Mouse (Mus musculus) MEL (cell line): ENCODE data around the gene Cdk14. TPM values are rescaled to one million over a fixed set of nuclear protein-coding genes. Genes with fewer than 3 reads are reported as not detected.

Source experiments
- DNase-seq: peaks from one replicate; pipeline ENCODE4 v3.0.0; 2011; ENCODE audit warnings: low read depth, low spot score
- H3K27ac ChIP-seq: 2 replicates; pipeline ENCODE4 v1.5.1; 2012; ENCODE audit warnings: low read depth, mild to moderate bottlenecking, control low read depth, low read length, moderate library complexity; ENCODE audit not compliant: control insufficient read depth
- H3K27me3 ChIP-seq, 2 experiments: fragments of 150-350 bp in 1 of 2; sonication (generic) in 1 of 2; 2 replicates each; pipeline ENCODE4 v1.6.1; 2012; ENCODE audit warnings: low read length in 2 of 2, mild to moderate bottlenecking in 2 of 2, improper control_type of control experiment in 1 of 2, moderate library complexity in 1 of 2; ENCODE audit not compliant: insufficient read depth in 2 of 2, control insufficient read depth in 1 of 2
- H3K36me3 ChIP-seq, 2 experiments: 2 replicates each; pipeline ENCODE4 v1.6.1; 2012 to 2014; ENCODE audit warnings: low read length in 2 of 2, improper control_type of control experiment in 1 of 2, inconsistent platforms in 1 of 2, mild to moderate bottlenecking in 1 of 2; ENCODE audit not compliant: insufficient read depth in 2 of 2, control insufficient read depth in 1 of 2
- H3K4me1 ChIP-seq, 2 experiments: fragments of 150-350 bp in 1 of 2; sonication (generic) in 1 of 2; 2 replicates each; pipeline ENCODE4 v1.6.1; 2012; ENCODE audit warnings: low read length in 2 of 2, improper control_type of control experiment in 1 of 2, mild to moderate bottlenecking in 1 of 2; ENCODE audit not compliant: insufficient read depth in 2 of 2, control insufficient read depth in 1 of 2
- H3K4me3 ChIP-seq, 2 experiments: fragments of 150-350 bp in 1 of 2; sonication (generic) in 1 of 2; 2 replicates each; pipeline ENCODE4 v1.5.1; 2012; ENCODE audit warnings: low read depth in 2 of 2, low read length in 2 of 2, mild to moderate bottlenecking in 2 of 2, moderate library complexity in 2 of 2, control low read depth in 1 of 2, improper control_type of control experiment in 1 of 2; ENCODE audit not compliant: control insufficient read depth in 1 of 2, insufficient read depth in 1 of 2
- H3K79me2 ChIP-seq: 2 replicates; pipeline ENCODE4 v1.6.1; 2012; ENCODE audit warnings: mild to moderate bottlenecking, low read length, moderate library complexity; ENCODE audit not compliant: control insufficient read depth, poor library complexity, insufficient read depth
- H3K9ac ChIP-seq: 2 replicates; pipeline ENCODE4 v1.6.1; 2012; ENCODE audit warnings: low read depth, mild to moderate bottlenecking, control low read depth, low read length, moderate library complexity; ENCODE audit not compliant: control insufficient read depth, poor library complexity, severe bottlenecking
- H3K9me3 ChIP-seq: fragments of 150-350 bp; sonication (generic); replicated peaks from 2 replicates; pipeline ENCODE4 v1.6.1; 2012; ENCODE audit warnings: mild to moderate bottlenecking, low read length, improper control_type of control experiment, moderate library complexity; ENCODE audit not compliant: insufficient read depth
- BHLHE40 ChIP-seq: IDR thresholded peaks from 2 replicates; pipeline ENCODE4 v1.6.1; 2012; ENCODE audit warnings: low read depth, mild to moderate bottlenecking, inconsistent platforms, low read length, improper control_type of control experiment, borderline replicate concordance
- CHD1 ChIP-seq: IDR thresholded peaks from 2 replicates; pipeline ENCODE4 v1.6.1; 2012; ENCODE audit warnings: low read depth, mild to moderate bottlenecking, inconsistent platforms, low read length, improper control_type of control experiment
- CHD2 ChIP-seq: IDR thresholded peaks from 2 replicates; pipeline ENCODE4 v1.6.1; 2011; ENCODE audit warnings: low read length, improper control_type of control experiment
- E2F4 ChIP-seq: IDR thresholded peaks from 2 replicates; pipeline ENCODE4 v1.6.1; 2011; ENCODE audit warnings: low read depth, low read length, improper control_type of control experiment, borderline replicate concordance
- EP300 ChIP-seq, 2 experiments: IDR thresholded peaks; 2 replicates each; pipeline ENCODE4 v1.6.1; 2011; ENCODE audit warnings: improper control_type of control experiment in 2 of 2, low read length in 2 of 2, low read depth in 1 of 2, mild to moderate bottlenecking in 1 of 2
- ETS1 ChIP-seq: IDR thresholded peaks from 2 replicates; pipeline ENCODE4 v1.6.1; 2012; ENCODE audit warnings: low read depth, mild to moderate bottlenecking, inconsistent platforms, low read length, improper control_type of control experiment, moderate library complexity
- GABPA ChIP-seq: IDR thresholded peaks from 2 replicates; pipeline ENCODE4 v1.6.1; 2012; ENCODE audit warnings: low read depth, mild to moderate bottlenecking, inconsistent platforms, low read length, improper control_type of control experiment, moderate library complexity
- GATA1 ChIP-seq: IDR thresholded peaks from 2 replicates; pipeline ENCODE4 v1.6.1; 2011; ENCODE audit warnings: low read depth, low read length, improper control_type of control experiment
- JUND ChIP-seq: IDR thresholded peaks from 2 replicates; pipeline ENCODE4 v1.6.1; 2011; ENCODE audit warnings: low read depth, mild to moderate bottlenecking, improper control_type of control experiment, low read length
- KAT2A ChIP-seq: conservative IDR thresholded peaks from 2 replicates; pipeline ENCODE4 v1.6.1; 2012; ENCODE audit warnings: low read depth, low read length, improper control_type of control experiment, inconsistent platforms
- MAFK ChIP-seq: IDR thresholded peaks from 2 replicates; pipeline ENCODE4 v1.6.1; 2011; ENCODE audit warnings: low read depth, mild to moderate bottlenecking, low read length, improper control_type of control experiment, borderline replicate concordance
- MAZ ChIP-seq: IDR thresholded peaks from 2 replicates; pipeline ENCODE4 v1.6.1; 2012; ENCODE audit warnings: low read depth, mild to moderate bottlenecking, inconsistent platforms, low read length, improper control_type of control experiment
- MXI1 ChIP-seq: IDR thresholded peaks from 2 replicates; pipeline ENCODE4 v1.6.1; 2011; ENCODE audit warnings: mild to moderate bottlenecking, low read depth, low read length, improper control_type of control experiment
- MYB ChIP-seq: IDR thresholded peaks from 2 replicates; pipeline ENCODE4 v1.6.1; 2011; ENCODE audit warnings: mild to moderate bottlenecking, low read depth, low read length, improper control_type of control experiment
- MYC ChIP-seq: IDR thresholded peaks from 2 replicates; pipeline ENCODE4 v1.6.1; 2011; ENCODE audit warnings: low read depth, mild to moderate bottlenecking, low read length, improper control_type of control experiment, moderate library complexity
- NRF1 ChIP-seq: IDR thresholded peaks from 2 replicates; pipeline ENCODE4 v1.6.1; 2014; ENCODE audit warnings: low read depth, mild to moderate bottlenecking, inconsistent platforms, low read length, improper control_type of control experiment, moderate library complexity; ENCODE audit not compliant: poor library complexity, insufficient read depth, severe bottlenecking
- POLR2A ChIP-seq, 2 experiments: IDR thresholded peaks; 2 replicates each; pipeline ENCODE4 v1.6.1; 2011 to 2012; ENCODE audit warnings: low read length in 2 of 2, mild to moderate bottlenecking in 2 of 2, control low read depth in 1 of 2, improper control_type of control experiment in 1 of 2, low read depth in 1 of 2, moderate library complexity in 1 of 2; ENCODE audit not compliant: control insufficient read depth in 1 of 2, insufficient read depth in 1 of 2, poor library complexity in 1 of 2
- POLR2AphosphoS2 ChIP-seq: IDR thresholded peaks from 2 replicates; pipeline ENCODE4 v1.6.1; 2011; ENCODE audit warnings: low read length, improper control_type of control experiment
- POLR2AphosphoS5 ChIP-seq: IDR thresholded peaks from 2 replicates; pipeline ENCODE4 v1.6.1; 2012; ENCODE audit warnings: low read depth, borderline replicate concordance, mild to moderate bottlenecking, inconsistent platforms, low read length, moderate library complexity, mixed read lengths
- RAD21 ChIP-seq: IDR thresholded peaks from 2 replicates; pipeline ENCODE4 v1.6.1; 2011; ENCODE audit warnings: mild to moderate bottlenecking, low read depth, low read length, improper control_type of control experiment
- SMC3 ChIP-seq: IDR thresholded peaks from 2 replicates; pipeline ENCODE4 v1.6.1; 2011; ENCODE audit warnings: low read depth, low read length, improper control_type of control experiment
- TAL1 ChIP-seq: IDR thresholded peaks from 2 replicates; pipeline ENCODE4 v1.6.1; 2012; ENCODE audit warnings: mild to moderate bottlenecking, inconsistent platforms, low read length, moderate library complexity, mixed read lengths
- TBP ChIP-seq: IDR thresholded peaks from 2 replicates; pipeline ENCODE4 v1.8.0; 2011; ENCODE audit warnings: low read depth, low read length, improper control_type of control experiment
- UBTF ChIP-seq: IDR thresholded peaks from 2 replicates; pipeline ENCODE4 v1.6.1; 2012; ENCODE audit warnings: low read depth, mild to moderate bottlenecking, inconsistent platforms, low read length, improper control_type of control experiment, moderate library complexity, borderline replicate concordance; ENCODE audit not compliant: insufficient read depth
- USF1 ChIP-seq: IDR thresholded peaks from 2 replicates; pipeline ENCODE4 v1.6.1; 2014; ENCODE audit warnings: low read depth, mild to moderate bottlenecking, inconsistent platforms, low read length, improper control_type of control experiment, moderate library complexity
- USF2 ChIP-seq, 2 experiments: IDR thresholded peaks; 2 replicates each; pipeline ENCODE4 v1.6.1; 2011 to 2012; ENCODE audit warnings: improper control_type of control experiment in 2 of 2, low read length in 2 of 2, borderline replicate concordance in 1 of 2, inconsistent platforms in 1 of 2, low read depth in 1 of 2, mild to moderate bottlenecking in 1 of 2; ENCODE audit not compliant: insufficient read depth in 1 of 2
- ZC3H11A ChIP-seq: IDR thresholded peaks from 2 replicates; pipeline ENCODE4 v1.6.1; 2012; ENCODE audit warnings: low read depth, mild to moderate bottlenecking, inconsistent platforms, low read length, improper control_type of control experiment
- ZNF384 ChIP-seq: IDR thresholded peaks from 2 replicates; pipeline ENCODE4 v1.6.1; 2012; ENCODE audit warnings: low read depth, mild to moderate bottlenecking, inconsistent platforms, low read length, improper control_type of control experiment
- polyA plus RNA-seq, 2 experiments: library from polyadenylated mRNA; stranded (reverse) in 1 of 2; unstranded in 1 of 2; fragments of >175 nt in 1 of 2; fragments of >200 nt in 1 of 2; gene quantifications; 2 replicates each; pipeline versions ENCODE4 v1.2.1 to v1.2.4; 2012; ENCODE audit warnings: low replicate concordance in 2 of 2, low read depth in 1 of 2; ENCODE audit not compliant: insufficient read length in 2 of 2, insufficient read depth in 1 of 2, missing spikeins in 1 of 2
- total RNA-seq: library from RNA; depleted of rRNA; stranded (reverse); fragments of 300-350 nt; gene quantifications from 2 replicates; pipeline ENCODE4 v1.2.3, GENCODE M21; 2012

Cdk14 gene
- total and polyA plus RNA-seq, 3 experiments: not detected

DNA sequence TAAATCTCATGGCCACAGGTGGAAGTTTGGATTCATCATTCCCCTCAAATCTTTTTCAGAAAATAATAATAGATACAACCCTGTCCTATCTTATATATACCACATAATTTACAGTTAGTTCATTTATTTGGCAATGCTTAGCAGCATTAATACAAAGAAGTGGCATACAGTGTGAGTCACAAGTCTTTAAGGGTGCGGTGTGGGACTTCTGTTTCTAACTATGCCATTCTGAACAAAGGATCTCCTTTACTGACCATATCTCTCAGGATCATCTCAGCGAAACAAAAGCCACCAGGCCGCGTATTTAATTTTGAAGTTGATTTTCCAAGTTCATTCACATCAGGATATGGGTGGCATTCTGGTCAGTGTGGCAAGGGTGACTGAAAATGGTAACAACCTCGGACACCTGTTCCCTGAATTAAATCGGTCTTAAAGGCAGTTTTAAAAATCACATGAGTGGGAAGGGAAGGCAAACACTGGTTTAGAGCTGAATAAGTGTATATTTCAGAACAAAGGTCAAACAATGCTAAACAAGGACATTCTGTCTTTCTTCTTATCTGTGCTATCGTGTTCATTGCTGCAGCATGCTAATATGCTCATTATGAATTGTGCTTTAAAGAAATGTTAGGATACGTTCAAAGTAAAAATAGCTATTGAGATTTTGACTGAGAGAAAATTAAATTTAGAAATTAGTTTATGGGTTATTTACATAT, 127.1 kb downstream of the Cdk14 start:
- no peak overlapping the region for H3K4me3 ChIP-seq
- TF ChIP-seq MXI1 (no peak), MYC (no peak), BHLHE40 (no peak), EP300 (IDR thresholded peaks at IDR 0.05; ENCODE audit: low read depth in 1 of 2, low read length in 2 of 2) (no peak), CHD1 (no peak), USF1 (no peak), SMC3 (no peak), TBP (no peak), MAZ (no peak), GABPA (no peak), MYB (no peak), RAD21 (no peak), ZNF384 (no peak), USF2 (IDR thresholded peaks at IDR 0.05; ENCODE audit: borderline replicate concordance in 1 of 2, insufficient read depth in 1 of 2, low read depth in 1 of 2, low read length in 2 of 2) (no peak), MAFK (no peak), E2F4 (no peak), POLR2A (IDR thresholded peaks at IDR 0.05; ENCODE audit: control insufficient read depth in 1 of 2, insufficient read depth in 1 of 2, low read depth in 1 of 2, low read length in 2 of 2, poor library complexity in 1 of 2) (no peak), UBTF (no peak)

DNA sequence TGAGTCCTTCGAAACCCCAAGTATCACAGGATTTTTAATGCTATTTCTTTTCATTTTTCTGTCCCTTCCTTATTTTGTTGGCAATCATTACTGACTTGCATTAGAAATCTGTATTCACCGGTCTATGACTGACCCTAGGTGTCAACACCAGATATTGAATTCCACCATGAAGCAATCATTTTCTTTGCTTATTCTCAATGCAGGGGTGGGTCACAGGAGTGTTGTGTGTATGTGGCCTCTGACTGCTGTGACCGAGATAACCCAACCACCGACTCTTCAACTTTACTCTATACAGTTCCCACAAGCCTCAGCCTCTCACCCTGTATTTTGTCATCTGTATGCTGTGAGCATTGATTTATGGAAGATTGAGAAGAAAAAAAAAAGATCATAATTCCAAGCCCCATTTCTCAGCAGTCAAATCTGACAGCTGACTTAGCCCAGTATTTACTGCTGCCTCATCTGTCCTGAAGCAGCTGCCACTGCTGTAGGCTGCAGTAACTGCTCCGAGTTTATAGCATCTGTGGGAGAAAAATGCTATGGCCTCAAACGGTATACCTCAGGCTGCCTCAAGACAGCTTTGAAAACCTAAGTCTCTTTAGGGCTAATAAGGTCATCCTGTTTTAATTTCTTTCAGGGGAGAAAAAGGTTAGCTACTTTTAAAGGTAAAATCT, 128.7 kb downstream of the Cdk14 start:
- H3K9me3 ChIP-seq: no peaks in the 10 kb centered on the region
- no peaks in the 10 kb centered on the region for H3K27me3 ChIP-seq
- H3K79me2 ChIP-seq: no peaks in the 10 kb centered on the region
- TF ChIP-seq TBP (no peak), ETS1 (no peak), NRF1 (no peak), JUND (no peak), POLR2AphosphoS2 (no peak), POLR2AphosphoS5 (no peak), ZNF384 (no peak), TAL1 (no peak), KAT2A (no peak), E2F4 (no peak), CHD2 (no peak), GATA1 (no peak), ZC3H11A (no peak)
- no peaks in the 10 kb centered on the region for H3K4me1 ChIP-seq
- no peak for DNase-seq
- H3K27ac ChIP-seq: no peak overlapping the region
- no peak overlapping the region for H3K9ac ChIP-seq
- H3K4me3 ChIP-seq: no peak overlapping the region
- no peaks in the 10 kb centered on the region for H3K36me3 ChIP-seq

More for the DNA sequence above, 127.1 kb downstream of the Cdk14 start:
- Histone ChIP-seq H3K36me3 (no peaks in the 10 kb centered on the region), H3K27ac (no peak overlapping the region), H3K9ac (no peak overlapping the region), H3K27me3 (no peaks in the 10 kb centered on the region), H3K9me3 (no peaks in the 10 kb centered on the region), H3K4me1 (no peaks in the 10 kb centered on the region), H3K79me2 (no peaks in the 10 kb centered on the region)
- DNase-seq: no peak
